37 mouse cellular contexts compared by ENCODE assay signal in the genomic region with DNA sequence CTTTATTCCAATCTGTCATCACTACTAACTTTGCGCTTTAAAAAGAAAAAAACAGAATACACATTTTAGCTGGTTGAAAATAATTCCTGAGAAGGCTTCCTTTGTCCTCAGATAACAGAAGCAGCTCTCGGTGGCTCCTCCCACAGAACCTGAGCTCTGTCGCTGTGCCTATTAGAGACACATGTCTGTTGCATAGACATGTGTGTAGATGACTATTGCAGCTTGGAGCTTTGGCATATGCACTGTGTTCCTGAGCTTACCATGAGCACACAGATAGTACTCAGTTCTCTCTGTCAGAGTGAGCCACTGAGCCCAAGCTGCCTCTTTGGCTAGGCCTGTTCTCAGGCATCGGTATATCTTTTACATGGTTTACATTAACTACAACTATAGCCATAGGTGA. TPM values are rescaled to one million over a fixed set of nuclear protein-coding genes. Genes with fewer than 3 reads are reported as not detected.
"Had no signal": no experiment of that assay in that cellular context is flagged by ENCODE, and none has a peak within 500 bp of the region (broad histone marks: within the 10 kb centered on the region; RNA-seq: fewer than 3 reads in every experiment).

No protein-coding gene starts in this region.

- H3K4me2 ChIP-seq: heart, embryonic 12.5 days; hindbrain, embryonic 12.5 days; intestine, embryonic 15.5 days; limb, embryonic 12.5 days; liver, embryonic 11.5 days; liver, embryonic 13.5 days; liver, embryonic 15.5 days had no signal

- H3K4me1 ChIP-seq: heart, embryonic 10.5 days; heart, embryonic 12.5 days; hindbrain, embryonic 10.5 days; hindbrain, embryonic 12.5 days; intestine, embryonic 15.5 days; limb, embryonic 10.5 days; limb, embryonic 12.5 days; liver, embryonic 13.5 days; liver, embryonic 15.5 days had no signal

- H3K36me3 ChIP-seq: heart, embryonic 10.5 days; heart, embryonic 12.5 days; hindbrain, embryonic 10.5 days; hindbrain, embryonic 12.5 days; intestine, embryonic 15.5 days; limb, embryonic 10.5 days; limb, embryonic 12.5 days; liver, embryonic 13.5 days; liver, embryonic 15.5 days had no signal

- H3K4me3 ChIP-seq: gastrocnemius, adult 2 months; heart, adult 2 months; heart, embryonic 10.5 days; heart, embryonic 12.5 days; hindbrain, embryonic 10.5 days; hindbrain, embryonic 12.5 days; intestine, embryonic 15.5 days; left cerebral cortex, adult 2 months; limb, embryonic 10.5 days; limb, embryonic 12.5 days; liver, embryonic 13.5 days; liver, embryonic 15.5 days had no signal

- H3K27ac ChIP-seq: gastrocnemius, adult 2 months; heart, adult 2 months; heart, embryonic 10.5 days; hindbrain, embryonic 10.5 days; hindbrain, embryonic 12.5 days; intestine, embryonic 15.5 days; left cerebral cortex, adult 2 months; limb, embryonic 10.5 days; limb, embryonic 12.5 days; liver, embryonic 13.5 days; liver, embryonic 15.5 days had no signal

- DNase-seq: gastrocnemius, adult 2 months; gastrocnemius, postnatal 10 days; gastrocnemius, postnatal 25 days; heart, adult 2 months; heart, postnatal 10 days; heart, postnatal 4 days; kidney, adult 18-20 months; kidney, adult 8-10 months; kidney, postnatal 10 days; kidney, postnatal 25 days; kidney, postnatal 4 days; liver; liver, embryonic 13.5 days; liver, postnatal 0 days had no signal

- H3K27me3 ChIP-seq: heart, embryonic 12.5 days; hindbrain, embryonic 12.5 days; intestine, embryonic 15.5 days; limb, embryonic 12.5 days; liver, embryonic 13.5 days; liver, embryonic 15.5 days had no signal

- H3K9ac ChIP-seq: heart, embryonic 12.5 days; hindbrain, embryonic 12.5 days; intestine, embryonic 15.5 days; limb, embryonic 12.5 days; liver, embryonic 13.5 days; liver, embryonic 15.5 days; liver, postnatal 0 days had no signal

- ATAC-seq: hindbrain, embryonic 16.5 days; inflammation-experienced regulatory T-cells, adult 6 months; intestine, embryonic 15.5 days; intestine, postnatal 0 days; liver, postnatal 0 days had no signal

- H3K9me3 ChIP-seq: heart, embryonic 10.5 days; heart, embryonic 12.5 days; hindbrain, embryonic 10.5 days; hindbrain, embryonic 12.5 days; intestine, embryonic 15.5 days; limb, embryonic 10.5 days; limb, embryonic 12.5 days; liver, embryonic 13.5 days; liver, embryonic 15.5 days had no signal

RNA-seq across cellular contexts. Expression of a gene that starts 48.1 kb away (rescaled TPM):
- total RNA-seq: gastrocnemius, adult 2 months; gastrocnemius, postnatal 10 days; gastrocnemius, postnatal 25 days; gastrocnemius, postnatal 4 days; granulocyte monocyte progenitor cell, adult 5-6 weeks; heart, adult 2 months; heart, postnatal 10 days; heart, postnatal 25 days; heart, postnatal 4 days; layer of hippocampus, adult 8-10 months; left cerebral cortex, adult 2 months; left cerebral cortex, postnatal 14 days; left cerebral cortex, postnatal 36 days had no signal
- polyA plus RNA-seq: heart, adult 2 months; heart, embryonic 10.5 days; heart, embryonic 12.5 days; heart, embryonic 14.5 days; heart, embryonic 16.5 days; inflammation-experienced regulatory T-cells, adult 6 months; intestine, embryonic 15.5 days; intestine, postnatal 0 days; kidney, embryonic 16.5 days; limb, embryonic 10.5 days; limb, embryonic 12.5 days; limb, embryonic 14.5 days; liver, embryonic 11.5 days; liver, embryonic 13.5 days; liver, embryonic 15.5 days; liver, postnatal 0 days had no signal
